Comparison of ENCODE assay signal across 13 mouse cellular contexts in the genomic region with DNA sequence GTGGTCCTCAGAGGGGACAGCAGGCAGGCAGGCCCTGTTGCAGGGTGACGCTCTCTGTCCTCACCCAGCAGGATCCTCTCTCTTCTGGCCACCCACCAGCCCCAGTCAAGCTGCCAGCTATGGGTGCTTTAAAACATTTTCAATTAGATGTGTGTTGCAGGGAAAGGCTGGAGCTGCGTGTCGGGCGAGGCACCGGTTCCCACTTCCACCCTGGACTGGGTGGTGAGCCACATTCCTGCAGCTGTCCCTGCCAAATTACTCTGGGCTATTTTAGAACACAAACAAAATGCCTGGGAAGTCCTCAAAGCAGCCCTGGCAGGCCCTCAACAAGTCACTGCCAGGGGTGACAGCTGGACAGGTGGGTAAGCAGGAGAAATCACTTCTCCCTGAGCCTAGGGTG. TPM values are rescaled to one million over a fixed set of nuclear protein-coding genes. Genes with fewer than 3 reads are reported as not detected.
DNase-seq lines count a peak whose midpoint lies in the region; ATAC-seq and TF ChIP-seq lines count a peak whose summit lies in the region.
"Had no signal": no experiment of that assay in that cellular context is flagged by ENCODE, and none has a peak within 500 bp of the region (broad histone marks: within the 10 kb centered on the region; RNA-seq: fewer than 3 reads in every experiment).

No protein-coding gene starts in this region.

- no peaks in the 10 kb centered on the region for H3K27me3 ChIP-seq in heart, embryonic 16.5 days (ENCODE audit: control insufficient read depth, insufficient read depth, low read length)
- peaks cover 24% of the 10 kb centered on the region for H3K27me3 ChIP-seq in myocyte (ENCODE audit: control insufficient read depth, insufficient read depth, insufficient read length)
- no peaks in the 10 kb centered on the region for H3K27me3 ChIP-seq in midbrain, postnatal 0 days (ENCODE audit: insufficient read depth, low read length)
- peaks cover 34% of the 10 kb centered on the region for H3K27me3 ChIP-seq in liver, embryonic 12.5 days (replicated peaks)
- H3K27me3 ChIP-seq: stomach, embryonic 15.5 days had no signal

- intact Hi-C loops in left cerebral cortex, adult 2 months (cut with DNase I), result loop anchor here (1.0 kb wide), 1 partner anchor 103 kb away; no protein-coding TSS in a partner anchor

- H3K9me3 ChIP-seq in heart, embryonic 16.5 days (replicated peaks; ENCODE audit: control insufficient read depth, low read length), result 0 out of 2 replicates have a peak, but pooled peaks cover 3% of the 10 kb centered on the region
- no peaks in the 10 kb centered on the region for H3K9me3 ChIP-seq in midbrain, postnatal 0 days (ENCODE audit: low read length)
- H3K9me3 ChIP-seq in liver, embryonic 12.5 days (replicated peaks), result no peaks in the 10 kb centered on the region
- H3K9me3 ChIP-seq: stomach, embryonic 15.5 days had no signal

- peaks cover 13% of the 10 kb centered on the region for H3K4me1 ChIP-seq in heart, embryonic 16.5 days (ENCODE audit: control insufficient read depth, insufficient read depth, low read length)
- H3K4me1 ChIP-seq in midbrain, postnatal 0 days (ENCODE audit: insufficient read depth, low read length), result peaks cover 5% of the 10 kb centered on the region; the same call in 1 of the 2 replicates
- no peaks in the 10 kb centered on the region for H3K4me1 ChIP-seq in liver, embryonic 12.5 days

- 0 out of 2 replicates have a peak overlapping the region, but pooled peaks have one; percentile 18 for H3K9ac ChIP-seq in heart, embryonic 16.5 days (ENCODE audit: low read length)
- no peak overlapping the region for H3K9ac ChIP-seq in midbrain, postnatal 0 days (replicated peaks; ENCODE audit: low read length, poor library complexity, severe bottlenecking)
- no peak overlapping the region for H3K9ac ChIP-seq in liver, embryonic 12.5 days
- H3K9ac ChIP-seq: stomach, embryonic 15.5 days had no signal

- no peak for TF ChIP-seq CTCF in left cerebral cortex, adult 2 months (IDR thresholded peaks at IDR 0.05)
- TF ChIP-seq CTCF in midbrain, postnatal 0 days (IDR thresholded peaks at IDR 0.05), result no peak

- WGBS in heart, embryonic 16.5 days, result 32% methylated on average over 5 of the region's 5 CpGs
- WGBS in midbrain, postnatal 0 days, result 83% methylated on average over 5 of the region's 5 CpGs
- WGBS in liver, embryonic 12.5 days (ENCODE audit: insufficient replicate concordance), result 80% methylated on average over 5 of the region's 5 CpGs

- TF ChIP-seq POLR2A in myocyte (IDR thresholded peaks at IDR 0.05; ENCODE audit: insufficient read length, low read depth), result no peak

- peak; percentile 76 for ATAC-seq in heart, embryonic 16.5 days (replicated peaks; ENCODE audit: extremely low read depth, insufficient read depth, low FRiP score)
- no peak for ATAC-seq in midbrain, postnatal 0 days (ENCODE audit: low FRiP score)
- ATAC-seq in liver, embryonic 12.5 days, result no peak

- no peaks in the 10 kb centered on the region for H3K36me3 ChIP-seq in heart, embryonic 16.5 days (ENCODE audit: control insufficient read depth, insufficient read depth)
- H3K36me3 ChIP-seq in myocyte (ENCODE audit: control insufficient read depth, insufficient read depth), result no peaks in the 10 kb centered on the region
- H3K36me3 ChIP-seq in midbrain, postnatal 0 days (ENCODE audit: insufficient read depth, low read length), result no peaks in the 10 kb centered on the region
- H3K36me3 ChIP-seq in liver, embryonic 12.5 days, result no peaks in the 10 kb centered on the region
- H3K36me3 ChIP-seq: stomach, embryonic 15.5 days had no signal

- no peak overlapping the region for H3K4me3 ChIP-seq in left cerebral cortex, adult 2 months
- no peak overlapping the region for H3K4me3 ChIP-seq in heart, embryonic 16.5 days (ENCODE audit: low read length)
- H3K4me3 ChIP-seq in myocyte, result no peak overlapping the region
- no peak overlapping the region for H3K4me3 ChIP-seq in midbrain, postnatal 0 days (ENCODE audit: low read depth, low read length)
- no peak overlapping the region for H3K4me3 ChIP-seq in liver, embryonic 12.5 days
- H3K4me3 ChIP-seq: stomach, embryonic 15.5 days had no signal

- H3ac ChIP-seq in myocyte (ENCODE audit: control insufficient read depth, insufficient read length), result no peak overlapping the region

- no peaks in the 10 kb centered on the region for H3K79me2 ChIP-seq in myocyte (ENCODE audit: control insufficient read depth, insufficient read depth)

- peak; percentile 16 for DNase-seq in cerebellum, adult 9-11 months
- no peak for DNase-seq in cerebellum, adult 8-10 months
- DNase-seq in left cerebral cortex, adult 2 months (ENCODE audit: extremely low spot score in 1 of 2, low spot score in 2 of 2), result peak in 1 of 2 experiments; percentile 46
- no peak for DNase-seq in left cerebral cortex, adult 8-10 months (ENCODE audit: low spot score in 2 of 2)
- no peak for DNase-seq in midbrain, postnatal 0 days (ENCODE audit: low spot score)
- DNase-seq: adrenal gland, adult 8-10 months; kidney, adult 9 months; midbrain, embryonic 14.5 days had no signal

- peak overlapping the region; percentile 34; the same call in 1 of the 2 replicates for H3K4me2 ChIP-seq in heart, embryonic 16.5 days (ENCODE audit: low read depth, low read length)
- H3K4me2 ChIP-seq in myocyte (ENCODE audit: low read depth), result no peak overlapping the region
- H3K4me2 ChIP-seq in midbrain, postnatal 0 days (ENCODE audit: low read depth, low read length, poor library complexity, severe bottlenecking), result no peak overlapping the region
- no peak overlapping the region for H3K4me2 ChIP-seq in liver, embryonic 12.5 days
- H3K4me2 ChIP-seq: stomach, embryonic 15.5 days had no signal

- H3K27ac ChIP-seq in left cerebral cortex, adult 2 months, result peak overlapping the region; percentile 47
- H3K27ac ChIP-seq in heart, embryonic 16.5 days (ENCODE audit: low read length), result peak overlapping the region; percentile 57
- H3K27ac ChIP-seq in midbrain, postnatal 0 days (ENCODE audit: low read depth, low read length), result no peak overlapping the region
- H3K27ac ChIP-seq in liver, embryonic 12.5 days, result no peak overlapping the region
- H3K27ac ChIP-seq: stomach, embryonic 15.5 days had no signal

TF ChIP-seq in myocyte, 11 proteins besides CTCF, POLR2A, EP300 and RAD21:
- TF ChIP-seq CEBPB (IDR thresholded peaks at IDR 0.05; ENCODE audit: insufficient read depth, poor library complexity, severe bottlenecking) (no peak), TCF3 (IDR thresholded peaks at IDR 0.05; ENCODE audit: insufficient read length, low read depth) (peak; percentile 11), MYOG (IDR thresholded peaks at IDR 0.05; ENCODE audit: control insufficient read depth in 1 of 3, insufficient read depth in 1 of 3, insufficient read length in 2 of 3, low read depth in 2 of 3) (peak; percentile 33 to 91 (median 48)), REST (IDR thresholded peaks at IDR 0.05; ENCODE audit: insufficient read depth, insufficient read length) (no peak), SRF (IDR thresholded peaks at IDR 0.05; ENCODE audit: control insufficient read depth, insufficient read length, low read depth) (no peak), MYOD1 (IDR thresholded peaks at IDR 0.05; ENCODE audit: control insufficient read depth in 1 of 3, insufficient read length in 2 of 3, low read depth in 2 of 3) (peak; percentile 64 to 86 (median 82)), MAX (IDR thresholded peaks at IDR 0.05; ENCODE audit: low read depth) (no peak), USF1 (IDR thresholded peaks at IDR 0.05; ENCODE audit: low read depth) (no peak), POLR2AphosphoS2 (IDR thresholded peaks at IDR 0.05; ENCODE audit: insufficient read length, low read depth) (no peak), TCF12 (IDR thresholded peaks at IDR 0.05; ENCODE audit: insufficient read depth, poor library complexity, severe bottlenecking) (peak; percentile 56), E2F4 (IDR thresholded peaks at IDR 0.05; ENCODE audit: insufficient read depth) (no peak)
TF ChIP-seq in myocyte: peak in this region for 4.

RNA-seq across cellular contexts. Expression of a gene that starts 20.9 kb away (rescaled TPM):
- total RNA-seq in left cerebral cortex, adult 2 months (2021), result 100 to 1,000 TPM; 166 to 167 TPM
- 100 to 1,000 TPM; 139 to 156 (median 147) TPM for total RNA-seq in left cerebral cortex, adult 8-10 months (2022)
- 0.44 and 1.00 TPM in 2 replicates for polyA plus RNA-seq in heart, embryonic 16.5 days (2015; fragmentation: Nextera tagmentation; extraction: Ambion mirVana)
- 0.28 TPM for polyA plus RNA-seq in myocyte (2012; fragmentation: generic; extraction: Trizol)
- total RNA-seq in midbrain, postnatal 0 days (2014; rRNA removed), result 86.7 and 93.5 TPM in 2 replicates
- 17.8 and 18.1 TPM in 2 replicates for polyA plus RNA-seq in midbrain, postnatal 0 days (2015; fragmentation: Nextera tagmentation; extraction: Ambion mirVana)
- polyA plus RNA-seq in liver, embryonic 12.5 days (2016; fragmentation: Nextera tagmentation; extraction: Ambion mirVana), result 0.07 and 0.28 TPM in 2 replicates
- polyA plus RNA-seq: liver, embryonic 16.5 days had no signal

Comparison
In these comparisons a context has a peak if more than half of its experiments do, and no peak if none do; other contexts are left out.
1. H3K27ac ChIP-seq: peak in left cerebral cortex, adult 2 months (single experiment) and heart, embryonic 16.5 days (single experiment); none in midbrain, postnatal 0 days (single experiment) and liver, embryonic 12.5 days (single experiment).